Comparison of ENCODE assay signal across 10 mouse cellular contexts in genomic region chr4:150070136-150070535, GRCm38 (mm10). TPM values are rescaled to one million over a fixed set of nuclear protein-coding genes. Genes with fewer than 3 reads are reported as not detected.
A peak's percentile ranks its signal among the peaks of the same experiment; 100 is the strongest.
DNase-seq lines count a peak whose midpoint lies in the region; ATAC-seq and TF ChIP-seq lines count a peak whose summit lies in the region.
"Had no signal": no experiment of that assay in that cellular context is flagged by ENCODE, and none has a peak within 500 bp of the region (broad histone marks: within the 10 kb centered on the region; RNA-seq: fewer than 3 reads in every experiment).

No protein-coding gene starts in this region.

- H3K4me1 ChIP-seq in limb, embryonic 12.5 days (replicated peaks) = peaks cover 8% of the 10 kb centered on the region
- H3K4me1 ChIP-seq in limb, embryonic 10.5 days = peaks cover 24% of the 10 kb centered on the region
- H3K4me1 ChIP-seq in embryonic facial prominence, embryonic 12.5 days = 0 out of 2 replicates have a peak, but pooled peaks cover 3% of the 10 kb centered on the region
- H3K4me1 ChIP-seq in lung, postnatal 0 days (ENCODE audit: insufficient read depth, low read depth, low read length) = no peaks in the 10 kb centered on the region
- H3K4me1 ChIP-seq in forebrain, embryonic 15.5 days = no peaks in the 10 kb centered on the region

- no peaks in the 10 kb centered on the region for H3K9me3 ChIP-seq in limb, embryonic 12.5 days
- H3K9me3 ChIP-seq in limb, embryonic 10.5 days (replicated peaks) = no peaks in the 10 kb centered on the region
- no peaks in the 10 kb centered on the region for H3K9me3 ChIP-seq in embryonic facial prominence, embryonic 12.5 days
- H3K9me3 ChIP-seq in lung, postnatal 0 days (ENCODE audit: low read length) = no peaks in the 10 kb centered on the region
- H3K9me3 ChIP-seq in forebrain, embryonic 15.5 days = no peaks in the 10 kb centered on the region

- no peak for ATAC-seq in limb, embryonic 12.5 days (ENCODE audit: insufficient number of reproducible peaks, insufficient read depth, low FRiP score, low TSS enrichment, low read depth)
- peak; percentile 37; the same call in 1 of the 2 replicates for ATAC-seq in embryonic facial prominence, embryonic 12.5 days (ENCODE audit: insufficient number of reproducible peaks, insufficient read depth, low FRiP score, low TSS enrichment)
- peak; percentile 77 for ATAC-seq in lung, postnatal 0 days
- no peak for ATAC-seq in forebrain, embryonic 15.5 days (replicated peaks)
- ATAC-seq: forebrain, postnatal 0 days had no signal

- H3K27me3 ChIP-seq in limb, embryonic 12.5 days = no peaks in the 10 kb centered on the region
- H3K27me3 ChIP-seq in limb, embryonic 10.5 days (ENCODE audit: low read depth, poor library complexity, severe bottlenecking) = no peaks in the 10 kb centered on the region
- no peaks in the 10 kb centered on the region for H3K27me3 ChIP-seq in embryonic facial prominence, embryonic 12.5 days
- H3K27me3 ChIP-seq in lung, postnatal 0 days (replicated peaks; ENCODE audit: insufficient read depth, low read length) = no peaks in the 10 kb centered on the region
- no peaks in the 10 kb centered on the region for H3K27me3 ChIP-seq in forebrain, embryonic 15.5 days

- H3K9ac ChIP-seq in limb, embryonic 12.5 days (replicated peaks) = no peak overlapping the region
- H3K9ac ChIP-seq in embryonic facial prominence, embryonic 12.5 days = no peak overlapping the region
- no peak overlapping the region for H3K9ac ChIP-seq in lung, postnatal 0 days (replicated peaks; ENCODE audit: low read depth)
- no peak overlapping the region for H3K9ac ChIP-seq in forebrain, embryonic 15.5 days (replicated peaks)
- H3K9ac ChIP-seq: forebrain, postnatal 0 days had no signal

- no peak overlapping the region for H3K4me2 ChIP-seq in limb, embryonic 12.5 days
- no peak overlapping the region for H3K4me2 ChIP-seq in embryonic facial prominence, embryonic 12.5 days (replicated peaks)
- no peak overlapping the region for H3K4me2 ChIP-seq in lung, postnatal 0 days (replicated peaks; ENCODE audit: low read depth, low read length)
- H3K4me2 ChIP-seq in forebrain, embryonic 15.5 days (replicated peaks) = no peak overlapping the region

- H3K4me3 ChIP-seq in limb, embryonic 12.5 days (replicated peaks) = no peak overlapping the region
- H3K4me3 ChIP-seq in limb, embryonic 10.5 days = no peak overlapping the region
- H3K4me3 ChIP-seq in embryonic facial prominence, embryonic 12.5 days = no peak overlapping the region
- H3K4me3 ChIP-seq in lung, postnatal 0 days (ENCODE audit: low read depth, low read length) = no peak overlapping the region
- H3K4me3 ChIP-seq in forebrain, embryonic 15.5 days = no peak overlapping the region

- TF ChIP-seq EP300 in lung, postnatal 0 days (IDR thresholded peaks at IDR 0.05) = no peak

- no peak for DNase-seq in limb, embryonic 10.5 days (ENCODE audit: low spot score)
- DNase-seq in kidney, adult 8-10 months = peak; percentile 61 to 79
- DNase-seq in lung, postnatal 0 days (ENCODE audit: low spot score) = peak; percentile 67
- no peak for DNase-seq in T-cell, adult 2 months (ENCODE audit: low spot score)
- DNase-seq in layer of hippocampus, postnatal 36 days = no peak
- DNase-seq: forebrain, postnatal 0 days had no signal

- H3K36me3 ChIP-seq in limb, embryonic 12.5 days = no peaks in the 10 kb centered on the region
- H3K36me3 ChIP-seq in limb, embryonic 10.5 days = no peaks in the 10 kb centered on the region
- H3K36me3 ChIP-seq in embryonic facial prominence, embryonic 12.5 days = no peaks in the 10 kb centered on the region
- H3K36me3 ChIP-seq in lung, postnatal 0 days (ENCODE audit: insufficient read depth, low read length) = no peaks in the 10 kb centered on the region
- H3K36me3 ChIP-seq in forebrain, embryonic 15.5 days = no peaks in the 10 kb centered on the region

- 47% methylated on average over 8 of the region's 8 CpGs for WGBS in limb, embryonic 12.5 days
- WGBS in limb, embryonic 10.5 days = 71% methylated on average over 8 of the region's 8 CpGs
- WGBS in embryonic facial prominence, embryonic 12.5 days = 41% methylated on average over 8 of the region's 8 CpGs
- WGBS in lung, postnatal 0 days = 29% methylated on average over 8 of the region's 8 CpGs
- 65% methylated on average over 8 of the region's 8 CpGs for WGBS in forebrain, embryonic 15.5 days

- H3K27ac ChIP-seq in limb, embryonic 12.5 days = 0 out of 2 replicates have a peak overlapping the region, but pooled peaks have one; percentile 4
- no peak overlapping the region for H3K27ac ChIP-seq in limb, embryonic 10.5 days
- no peak overlapping the region for H3K27ac ChIP-seq in embryonic facial prominence, embryonic 12.5 days
- no peak overlapping the region for H3K27ac ChIP-seq in lung, postnatal 0 days (ENCODE audit: low read length)
- H3K27ac ChIP-seq in forebrain, embryonic 15.5 days (replicated peaks) = no peak overlapping the region

- TF ChIP-seq CTCF in lung, postnatal 0 days (IDR thresholded peaks at IDR 0.05) = no peak

RNA-seq across cellular contexts. Expression of gene Gpr157, which starts 17.0 kb away (rescaled TPM):
- 0.79 and 1.0 TPM in 2 replicates for polyA plus RNA-seq in limb, embryonic 12.5 days (2016; fragmentation: Nextera tagmentation; extraction: Ambion mirVana)
- polyA plus RNA-seq in limb, embryonic 10.5 days (2016; fragmentation: Nextera tagmentation; extraction: Ambion mirVana) = 0.28 and 0.75 TPM in 2 replicates
- 0.75 and 1.1 TPM in 2 replicates for polyA plus RNA-seq in embryonic facial prominence, embryonic 12.5 days (2016; fragmentation: Nextera tagmentation; extraction: Ambion mirVana)
- polyA plus RNA-seq in lung, postnatal 0 days (2015; fragmentation: Nextera tagmentation; extraction: Ambion mirVana) = 1.6 TPM in 2 replicates
- polyA plus RNA-seq in forebrain, embryonic 15.5 days (2015; fragmentation: Nextera tagmentation; extraction: Ambion mirVana) = 0.20 and 0.23 TPM in 2 replicates
- total RNA-seq in layer of hippocampus, postnatal 36 days (2021) = 1 to 10 TPM; 1.2 to 1.3 TPM

RNA-seq across cellular contexts. Expression of gene Slc2a5, which starts 48.9 kb away (rescaled TPM):
- polyA plus RNA-seq in limb, embryonic 12.5 days (2016; fragmentation: Nextera tagmentation; extraction: Ambion mirVana) = 1.6 and 1.9 TPM in 2 replicates
- 0.98 and 1.1 TPM in 2 replicates for polyA plus RNA-seq in limb, embryonic 10.5 days (2016; fragmentation: Nextera tagmentation; extraction: Ambion mirVana)
- polyA plus RNA-seq in embryonic facial prominence, embryonic 12.5 days (2016; fragmentation: Nextera tagmentation; extraction: Ambion mirVana) = 1.0 and 1.3 TPM in 2 replicates
- polyA plus RNA-seq in lung, postnatal 0 days (2015; fragmentation: Nextera tagmentation; extraction: Ambion mirVana) = 0.23 and 0.60 TPM in 2 replicates
- polyA plus RNA-seq in forebrain, embryonic 15.5 days (2015; fragmentation: Nextera tagmentation; extraction: Ambion mirVana) = 1.9 and 2.4 TPM in 2 replicates
- total RNA-seq in layer of hippocampus, postnatal 36 days (2021) = 1 to 10 TPM; 3.8 to 5.7 TPM
- total RNA-seq: granulocyte monocyte progenitor cell, adult 5-6 weeks had no signal

Comparison
In these comparisons a context has a peak if more than half of its experiments do, and no peak if none do; other contexts are left out.
1. ATAC-seq: peak in embryonic facial prominence, embryonic 12.5 days (single experiment) and lung, postnatal 0 days (single experiment); none in limb, embryonic 12.5 days (single experiment) and forebrain, embryonic 15.5 days (single experiment).
2. DNase-seq: peak in kidney, adult 8-10 months (2 of 2) and lung, postnatal 0 days (single experiment); none in limb, embryonic 10.5 days (single experiment), T-cell, adult 2 months (single experiment) and layer of hippocampus, postnatal 36 days (0 of 2).